Mouse (Mus musculus) cerebellum, adult 2 months (tissue): ENCODE results near the gene Bicra.

Experiments
- CTCF ChIP-seq: fragments of 200-500 bp; IDR thresholded peaks from 2 replicates; pipeline ENCODE4 v1.5.1; 2011; ENCODE audit warnings: low read depth, mild to moderate bottlenecking, control low read depth, low read length, moderate library complexity, borderline replicate concordance; ENCODE audit not compliant: insufficient read depth
- POLR2A ChIP-seq: fragments of 200-500 bp; IDR thresholded peaks from 2 replicates; pipeline ENCODE4 v1.6.1; 2011; ENCODE audit warnings: low read length, control low read depth, borderline replicate concordance; ENCODE audit not compliant: insufficient read depth

DNA sequence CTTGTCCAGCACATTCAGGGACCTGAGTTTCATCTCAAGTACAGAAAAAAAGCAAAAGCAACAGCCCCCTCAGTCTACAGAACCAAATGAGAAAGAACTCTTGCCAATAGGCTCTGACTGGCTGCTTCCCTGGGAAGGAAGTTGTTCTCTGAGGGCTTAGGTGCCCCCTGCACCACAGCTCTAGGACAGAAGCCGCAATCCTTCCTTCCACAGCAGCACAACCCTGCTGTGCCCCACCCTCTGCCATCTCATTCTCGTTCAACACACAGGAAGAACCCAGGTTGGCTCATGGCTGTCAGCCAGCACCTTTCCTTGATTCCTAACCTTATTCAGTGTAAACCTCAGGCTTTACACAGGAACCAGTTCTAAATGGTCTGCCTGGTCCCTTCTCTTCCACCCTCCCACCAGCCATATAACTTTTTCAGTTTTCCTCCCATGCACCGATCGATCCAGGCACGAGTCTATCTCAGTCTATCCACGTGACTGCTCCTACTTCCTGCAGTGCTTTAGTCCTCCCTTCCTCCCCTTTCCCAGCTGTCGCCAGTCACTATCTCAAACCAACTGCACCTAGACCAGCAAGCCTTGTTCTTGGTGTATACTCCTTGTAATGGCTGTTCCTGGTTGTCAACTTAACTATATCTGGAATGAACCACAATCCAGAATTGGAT, 36.2 kb downstream of the Bicra start:
- no peak for TF ChIP-seq POLR2A
- no peak for TF ChIP-seq CTCF
